Mouse (Mus musculus): ENCODE measurements around the gene Cpt1c. TPM values are rescaled to one million over a fixed set of nuclear protein-coding genes. Genes with fewer than 3 reads are reported as not detected.

Cpt1c gene
- polyA plus RNA-seq, 1 experiment from 2014 or later: 32.0 TPM

DNA sequence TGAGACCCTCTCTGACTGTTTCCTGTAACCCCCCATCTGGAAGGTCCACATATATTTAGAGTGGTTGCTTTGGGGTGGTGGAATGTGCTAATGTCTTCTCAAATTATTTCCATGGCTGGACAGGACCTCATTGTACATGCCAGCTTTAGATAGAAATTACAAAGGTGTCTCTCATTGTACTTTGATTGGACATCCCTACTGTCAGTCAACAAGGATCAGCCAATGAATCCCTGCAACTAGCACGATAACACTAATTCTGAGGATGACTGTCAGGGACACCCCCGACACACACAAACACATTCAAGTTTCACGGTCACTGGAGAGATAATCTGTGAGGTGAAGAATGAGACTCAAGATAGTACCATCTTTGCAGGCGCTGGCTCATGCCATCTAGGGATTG lies 36.0 kb downstream of the Cpt1c start:
- Histone ChIP-seq H3K4me2 (no peak overlapping the region), H3K4me1 (no peaks in the 10 kb centered on the region), H3K9me3 (0 out of 2 replicates have a peak, but pooled peaks cover 6% of the 10 kb centered on the region), H3K27me3 (no peaks in the 10 kb centered on the region), H3K9ac (no peak overlapping the region), H3K4me3 (no peak overlapping the region), H3K36me3 (no peaks in the 10 kb centered on the region), H3K27ac (no peak overlapping the region)
- 91% methylated on average over 4 of the region's 4 CpGs for WGBS
- ATAC-seq (ENCODE audit: insufficient number of reproducible peaks, insufficient read depth, low FRiP score, low TSS enrichment, low read depth): no peak

- Histone ChIP-seq H3K4me2 (peak within 1 kb of the TSS; percentile 74), H3K27ac (peak within 1 kb of the TSS; percentile 91), H3K9me3 (no peaks in the 10 kb centered on the region), H3K4me3 (peak within 1 kb of the TSS; percentile 94), H3K36me3 (peaks cover 18% of the 10 kb centered on the region), H3K4me1 (peaks cover 22% of the 10 kb centered on the region), H3K27me3 (no peaks in the 10 kb centered on the region), H3K9ac (peak within 1 kb of the TSS; percentile 94)
- ATAC-seq (ENCODE audit: insufficient number of reproducible peaks, insufficient read depth, low FRiP score, low TSS enrichment, low read depth): peak; percentile 99
- under 1% methylated on average over 84 of the region's 84 CpGs for WGBS
Measured at GRCm38 (mm10) chr7:44929204-44930151, 45.2 kb downstream of the Cpt1c start, which contains the start of gene Ap2a1. TSS of gene Ap2a1 (minus strand) at chr7:44929496.

DNA sequence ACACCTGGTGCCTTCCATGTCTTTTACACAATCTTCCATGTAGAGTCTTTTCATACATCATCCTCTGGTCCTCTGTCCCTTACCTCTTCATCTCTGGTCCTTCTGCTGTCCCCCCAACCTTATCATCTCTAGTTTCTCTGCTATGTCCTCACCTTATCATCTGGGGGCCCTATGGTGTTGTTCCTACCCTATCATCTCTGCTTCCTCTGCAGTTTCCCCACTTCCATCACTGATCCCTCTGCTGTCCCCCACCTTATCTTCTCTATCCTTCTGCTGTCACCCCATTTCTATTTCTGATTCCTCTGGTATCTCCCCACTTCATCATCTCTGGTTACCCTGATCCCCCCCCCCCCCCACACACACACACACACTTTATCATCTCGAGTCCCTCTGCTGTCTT lies 46.1 kb downstream of the Cpt1c start:
- Histone ChIP-seq H3K36me3 (peaks cover 26% of the 10 kb centered on the region), H3K9me3 (no peaks in the 10 kb centered on the region), H3K4me2 (peak overlapping the region; percentile 74), H3K27me3 (no peaks in the 10 kb centered on the region), H3K4me3 (peak overlapping the region; percentile 94), H3K4me1 (peaks cover 22% of the 10 kb centered on the region), H3K27ac (0 out of 2 replicates have a peak overlapping the region, but pooled peaks have one; percentile 60), H3K9ac (peak overlapping the region; percentile 94)
- whole genome bisulfite sequencing: 4% methylated on average over 1 of the region's 1 CpGs
- ATAC-seq (ENCODE audit: insufficient number of reproducible peaks, insufficient read depth, low FRiP score, low TSS enrichment, low read depth): no peak

DNA sequence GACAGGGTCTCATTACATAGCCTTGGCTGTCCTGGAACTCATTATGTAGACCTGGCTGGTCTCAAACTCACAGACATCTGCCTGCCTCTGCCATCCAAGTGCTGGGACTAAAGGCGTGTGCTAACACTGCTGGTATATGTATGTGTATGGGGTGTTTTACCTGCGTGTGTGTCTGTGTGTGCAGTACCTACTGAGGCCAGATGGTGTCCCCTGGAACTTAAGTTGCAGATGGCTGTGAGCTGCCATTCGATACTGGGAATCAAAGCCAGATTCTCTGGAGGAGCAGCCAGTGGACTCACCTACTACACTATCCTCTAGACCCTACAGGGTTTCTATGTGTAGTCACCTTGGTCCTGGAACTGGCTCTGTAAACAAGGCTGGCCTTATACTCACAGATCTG lies 49.2 kb downstream of the Cpt1c start:
- no peaks in the 10 kb centered on the region for H3K9me3 ChIP-seq
- ATAC-seq (ENCODE audit: insufficient number of reproducible peaks, insufficient read depth, low FRiP score, low TSS enrichment, low read depth): no peak
- H3K36me3 ChIP-seq: peaks cover 48% of the 10 kb centered on the region
- WGBS: 68% methylated on average over 3 of the region's 3 CpGs
- H3K4me2 ChIP-seq: no peak overlapping the region
- no peak overlapping the region for H3K27ac ChIP-seq
- H3K4me3 ChIP-seq: no peak overlapping the region
- H3K9ac ChIP-seq: no peak overlapping the region
- no peaks in the 10 kb centered on the region for H3K27me3 ChIP-seq
- H3K4me1 ChIP-seq: peaks cover 22% of the 10 kb centered on the region

- ATAC-seq (ENCODE audit: insufficient number of reproducible peaks, insufficient read depth, low FRiP score, low TSS enrichment, low read depth): no peak
- Histone ChIP-seq H3K27me3 (no peaks in the 10 kb centered on the region), H3K27ac (no peak overlapping the region), H3K36me3 (peaks cover 51% of the 10 kb centered on the region), H3K9ac (no peak overlapping the region), H3K4me2 (no peak overlapping the region), H3K4me3 (no peak overlapping the region), H3K9me3 (no peaks in the 10 kb centered on the region), H3K4me1 (peaks cover 33% of the 10 kb centered on the region)
Measured at GRCm38 (mm10) chr7:44922530-44922929, 52.1 kb downstream of the Cpt1c start.

DNA sequence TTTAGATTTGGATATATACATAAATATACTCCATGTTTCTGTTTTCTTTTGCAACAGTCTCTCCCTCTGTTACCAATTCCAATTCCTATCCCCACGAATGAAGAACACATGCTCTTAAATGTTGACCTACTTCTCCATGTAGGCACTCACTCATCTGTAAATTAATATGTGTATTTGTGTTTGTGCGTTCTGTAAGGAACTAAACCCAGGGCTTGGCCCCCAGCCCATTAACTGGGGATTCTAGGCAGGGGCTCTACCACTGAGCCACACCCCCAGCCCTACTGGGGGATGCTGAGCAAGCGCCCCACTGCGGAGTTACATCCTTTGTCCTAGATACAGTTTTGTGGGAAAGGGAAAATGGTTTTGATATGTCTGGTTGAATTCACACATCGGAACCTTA lies 55.5 kb downstream of the Cpt1c start:
- Histone ChIP-seq H3K36me3 (peaks cover 56% of the 10 kb centered on the region), H3K4me1 (peaks cover 26% of the 10 kb centered on the region), H3K4me3 (no peak overlapping the region), H3K9ac (0 out of 2 replicates have a peak overlapping the region, but pooled peaks have one; percentile 1), H3K4me2 (peak overlapping the region; percentile 12; the same call in 1 of the 2 replicates), H3K27ac (peak overlapping the region; percentile 71), H3K27me3 (no peaks in the 10 kb centered on the region), H3K9me3 (no peaks in the 10 kb centered on the region)
- no peak for ATAC-seq (ENCODE audit: insufficient number of reproducible peaks, insufficient read depth, low FRiP score, low TSS enrichment, low read depth)
- 66% methylated on average over 5 of the region's 5 CpGs for WGBS

GRCm38 (mm10) chr7:44918219-44918618 lies 56.4 kb downstream of the Cpt1c start:
- 0 out of 2 replicates have a peak overlapping the region, but pooled peaks have one; percentile 1 for H3K9ac ChIP-seq
- no peak overlapping the region for H3K4me2 ChIP-seq
- H3K27ac ChIP-seq: peak overlapping the region; percentile 71
- H3K27me3 ChIP-seq: no peaks in the 10 kb centered on the region
- peaks cover 26% of the 10 kb centered on the region for H3K4me1 ChIP-seq
- no peak overlapping the region for H3K4me3 ChIP-seq
- peaks cover 57% of the 10 kb centered on the region for H3K36me3 ChIP-seq
- no peaks in the 10 kb centered on the region for H3K9me3 ChIP-seq
- WGBS: 85% methylated on average over 3 of the region's 3 CpGs
- ATAC-seq (ENCODE audit: insufficient number of reproducible peaks, insufficient read depth, low FRiP score, low TSS enrichment, low read depth): no peak

DNA sequence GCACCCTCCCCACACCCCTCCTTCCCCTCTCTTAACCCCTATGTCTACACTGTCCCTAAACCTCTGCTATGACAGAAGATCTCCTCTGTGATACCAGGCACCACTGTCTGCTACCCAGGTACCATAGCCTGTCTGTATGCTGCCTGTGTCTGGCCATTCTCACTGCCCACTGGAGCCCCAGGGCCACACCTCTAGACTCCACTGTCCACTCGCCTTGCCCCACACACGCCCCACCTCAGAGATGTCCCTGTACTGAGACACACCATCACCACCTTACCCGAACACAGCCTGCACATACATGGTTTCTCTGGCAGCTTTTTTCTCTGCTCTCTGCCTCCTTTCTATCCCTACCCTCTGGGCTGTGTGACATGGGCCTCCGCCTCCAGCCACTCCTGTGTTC lies 57.8 kb downstream of the Cpt1c start:
- ATAC-seq (ENCODE audit: insufficient number of reproducible peaks, insufficient read depth, low FRiP score, low TSS enrichment, low read depth): no peak
- H3K27me3 ChIP-seq: no peaks in the 10 kb centered on the region
- no peak overlapping the region for H3K27ac ChIP-seq
- no peak overlapping the region for H3K4me2 ChIP-seq
- 0 out of 2 replicates have a peak overlapping the region, but pooled peaks have one; percentile 16 for H3K9ac ChIP-seq
- no peak overlapping the region for H3K4me3 ChIP-seq
- H3K4me1 ChIP-seq: peaks cover 26% of the 10 kb centered on the region
- WGBS: 97% methylated on average over 4 of the region's 4 CpGs
- H3K36me3 ChIP-seq: peaks cover 57% of the 10 kb centered on the region
- H3K9me3 ChIP-seq: no peaks in the 10 kb centered on the region

GRCm38 (mm10) chr7:44916191-44916590 lies 58.5 kb downstream of the Cpt1c start:
- Histone ChIP-seq H3K4me2 (no peak overlapping the region), H3K9ac (no peak overlapping the region), H3K9me3 (no peaks in the 10 kb centered on the region), H3K36me3 (peaks cover 59% of the 10 kb centered on the region), H3K27ac (no peak overlapping the region), H3K27me3 (no peaks in the 10 kb centered on the region), H3K4me3 (no peak overlapping the region), H3K4me1 (peaks cover 26% of the 10 kb centered on the region)
- ATAC-seq (ENCODE audit: insufficient number of reproducible peaks, insufficient read depth, low FRiP score, low TSS enrichment, low read depth): no peak
- WGBS: 87% methylated on average over 6 of the region's 6 CpGs

- H3K9ac ChIP-seq: no peak overlapping the region
- H3K9me3 ChIP-seq: no peaks in the 10 kb centered on the region
- 94% methylated on average over 9 of the region's 9 CpGs for WGBS
- peaks cover 26% of the 10 kb centered on the region for H3K4me1 ChIP-seq
- no peak overlapping the region for H3K4me3 ChIP-seq
- no peak overlapping the region for H3K27ac ChIP-seq
- H3K4me2 ChIP-seq: no peak overlapping the region
- ATAC-seq (ENCODE audit: insufficient number of reproducible peaks, insufficient read depth, low FRiP score, low TSS enrichment, low read depth): no peak
- peaks cover 65% of the 10 kb centered on the region for H3K36me3 ChIP-seq
- H3K27me3 ChIP-seq: no peaks in the 10 kb centered on the region
Measured at GRCm38 (mm10) chr7:44915314-44915713, 59.3 kb downstream of the Cpt1c start.

GRCm38 (mm10) chr7:44914396-44914795 lies 60.3 kb downstream of the Cpt1c start:
- H3K4me3 ChIP-seq: no peak overlapping the region
- H3K9ac ChIP-seq: no peak overlapping the region
- H3K27ac ChIP-seq: no peak overlapping the region
- H3K9me3 ChIP-seq: no peaks in the 10 kb centered on the region
- peaks cover 72% of the 10 kb centered on the region for H3K36me3 ChIP-seq
- H3K4me2 ChIP-seq: no peak overlapping the region
- peaks cover 20% of the 10 kb centered on the region for H3K4me1 ChIP-seq
- 89% methylated on average over 2 of the region's 2 CpGs for WGBS
- ATAC-seq (ENCODE audit: insufficient number of reproducible peaks, insufficient read depth, low FRiP score, low TSS enrichment, low read depth): no peak
- no peaks in the 10 kb centered on the region for H3K27me3 ChIP-seq

Data from embryonic facial prominence, embryonic 13.5 days (tissue).